Mouse (Mus musculus) kidney, adult 2 months (tissue): ENCODE measurements at regions not wholly inside any gene's neighbourhood (a gene's known extent, or its start where the extent isn't known, plus 50 kb on each side); places are given as distances from the start of the nearest gene placed in this dataset.

ENCODE experiments used
- DNase-seq: peaks from one replicate; pipeline ENCODE4 v3.0.0; 2021
- H3K27ac ChIP-seq: fragments of 200-500 bp; 2 replicates; pipeline ENCODE4 v1.5.1; 2012; ENCODE audit warnings: low read depth, low read length, control low read depth, inconsistent platforms; ENCODE audit not compliant: insufficient read depth
- H3K27me3 ChIP-seq: fragments of 200-500 bp; replicated peaks from 2 replicates; pipeline ENCODE4 v1.6.1; 2012; ENCODE audit warnings: mild to moderate bottlenecking, moderate library complexity, low read length, inconsistent platforms; ENCODE audit not compliant: control insufficient read depth, insufficient read depth
- H3K36me3 ChIP-seq: fragments of 200-500 bp; 2 replicates; pipeline ENCODE4 v1.6.1; 2012; ENCODE audit warnings: mild to moderate bottlenecking, moderate library complexity, low read length, inconsistent platforms; ENCODE audit not compliant: control insufficient read depth, insufficient read depth
- H3K4me1 ChIP-seq: fragments of 200-500 bp; 2 replicates; pipeline ENCODE4 v1.6.1; 2011; ENCODE audit warnings: low read length; ENCODE audit not compliant: control insufficient read depth, insufficient read depth
- H3K4me3 ChIP-seq: fragments of 200-500 bp; 2 replicates; pipeline ENCODE4 v1.5.1; 2011; ENCODE audit warnings: mild to moderate bottlenecking, low read depth, low read length, control low read depth; ENCODE audit not compliant: insufficient read depth
- CTCF ChIP-seq: fragments of 200-500 bp; conservative IDR thresholded peaks from 2 replicates; pipeline ENCODE4 v1.5.1; 2011; ENCODE audit warnings: low read depth, mild to moderate bottlenecking, control low read depth, low read length, moderate library complexity, mixed read lengths; ENCODE audit not compliant: insufficient read depth, insufficient read length
- POLR2A ChIP-seq: fragments of 200-500 bp; IDR thresholded peaks from one replicate; pipeline ENCODE4 v1.6.1; 2011; ENCODE audit warnings: low read depth, low read length, control low read depth
- WGBS: fragments of 180-500 bp; shearing (Covaris S2); methylation state at CpG from one replicate; pipeline ENCODE4 v1.1.7; 2018; 5-methylcytosine and 5-hydroxymethylcytosine counted together

DNA sequence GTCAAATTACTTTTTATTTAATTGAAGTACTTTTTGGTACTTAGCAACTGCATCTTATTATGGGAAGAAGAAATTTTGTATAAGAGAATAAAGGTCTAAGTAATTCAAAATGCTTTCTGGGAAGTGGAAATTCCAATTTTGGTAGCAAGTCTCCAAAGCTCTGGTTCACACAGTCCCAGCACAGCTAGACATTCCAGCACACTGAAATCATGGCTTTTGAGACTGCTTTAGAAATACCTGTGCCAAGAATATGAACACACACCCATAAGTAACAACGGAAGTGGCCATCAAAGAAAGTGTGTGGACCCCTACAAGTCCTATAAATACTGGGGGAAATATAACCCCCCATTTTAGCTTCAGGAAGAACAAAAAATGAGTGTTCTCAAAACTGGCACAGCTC lies 67.8 kb upstream of the Pdc start:
- Histone ChIP-seq H3K36me3 (no peaks in the 10 kb centered on the region), H3K27me3 (no peaks in the 10 kb centered on the region), H3K4me1 (no peaks in the 10 kb centered on the region), H3K27ac (no peak overlapping the region), H3K4me3 (no peak overlapping the region)
- WGBS, result 72% methylated on average over 1 of the region's 1 CpGs
- no peak for TF ChIP-seq POLR2A
- TF ChIP-seq CTCF, result no peak
- DNase-seq, result no peak

DNA sequence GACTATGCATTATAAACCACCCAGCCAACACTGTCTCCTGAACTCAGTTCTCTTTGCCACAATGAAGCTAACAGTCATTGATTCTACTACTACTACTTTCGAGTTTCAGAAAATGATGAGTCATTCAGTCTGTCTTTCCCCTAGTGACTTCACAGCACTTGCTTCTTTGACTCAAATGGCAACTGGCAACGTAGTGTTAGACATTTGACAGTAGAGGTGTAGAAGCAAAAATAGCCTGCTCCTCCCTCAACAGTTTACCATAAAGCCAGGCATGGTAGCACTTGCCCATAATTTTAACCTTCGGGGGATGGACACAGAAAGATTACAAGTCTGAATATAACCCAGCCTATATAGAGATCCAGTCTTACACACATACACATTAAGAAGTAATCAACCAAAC lies 67.3 kb upstream of the Pdc start:
- H3K27ac ChIP-seq, result no peak overlapping the region
- no peak overlapping the region for H3K4me3 ChIP-seq
- no peaks in the 10 kb centered on the region for H3K36me3 ChIP-seq
- TF ChIP-seq CTCF, result no peak
- TF ChIP-seq POLR2A, result no peak
- no peaks in the 10 kb centered on the region for H3K27me3 ChIP-seq
- H3K4me1 ChIP-seq, result no peaks in the 10 kb centered on the region
- no peak for DNase-seq
- WGBS, result 78% methylated on average over 3 of the region's 3 CpGs

DNA sequence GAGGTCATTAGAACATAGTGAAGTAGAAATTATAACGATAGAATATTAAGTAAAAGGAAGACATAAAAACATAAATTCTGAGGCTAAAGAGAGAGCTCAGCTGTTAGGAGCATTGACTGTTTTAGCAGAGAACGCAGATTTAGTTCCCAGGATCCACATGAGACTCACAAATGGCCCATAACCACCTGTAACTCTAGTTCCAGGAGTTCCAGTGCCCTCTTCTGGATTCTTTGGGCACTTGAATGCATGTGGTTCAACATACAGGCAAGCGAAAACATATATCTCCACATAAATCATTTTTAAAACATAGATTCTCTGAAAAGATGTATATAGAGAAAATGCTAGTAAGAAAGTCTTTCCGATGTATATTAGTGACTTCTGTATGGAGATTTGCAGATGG lies 61.6 kb upstream of the Pdc start:
- Histone ChIP-seq H3K27ac (no peak overlapping the region), H3K36me3 (no peaks in the 10 kb centered on the region), H3K4me3 (no peak overlapping the region), H3K4me1 (no peaks in the 10 kb centered on the region), H3K27me3 (no peaks in the 10 kb centered on the region)
- TF ChIP-seq CTCF, result 0 out of 2 replicates have a peak, but pooled peaks have one; percentile 23
- TF ChIP-seq POLR2A, result no peak
- no peak for DNase-seq
- 57% methylated on average over 4 of the region's 4 CpGs for WGBS

DNA sequence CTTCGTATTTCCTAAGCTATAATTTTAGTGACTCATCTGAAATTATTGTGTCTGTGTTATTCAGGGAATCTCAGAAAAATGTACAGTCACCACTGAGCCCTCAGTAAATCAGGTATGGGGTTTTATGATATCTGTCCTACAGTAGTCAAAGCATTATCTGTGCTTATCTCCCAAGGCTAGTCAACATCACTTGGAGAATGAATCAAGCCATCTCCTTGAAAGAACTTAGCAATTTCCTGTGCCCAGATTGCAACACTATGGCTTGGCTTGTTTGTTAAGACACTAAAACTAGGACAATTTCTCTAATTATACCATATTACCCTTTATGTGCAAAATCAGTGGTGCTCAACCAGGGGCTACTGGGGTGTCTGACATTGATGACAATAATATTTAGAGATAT lies 58.9 kb upstream of the Pdc start:
- no peaks in the 10 kb centered on the region for H3K27me3 ChIP-seq
- H3K4me1 ChIP-seq, result no peaks in the 10 kb centered on the region
- no peak for TF ChIP-seq POLR2A
- no peak for TF ChIP-seq CTCF
- H3K4me3 ChIP-seq, result no peak overlapping the region
- H3K27ac ChIP-seq, result no peak overlapping the region
- 86% methylated on average over 1 of the region's 1 CpGs for WGBS
- DNase-seq, result no peak
- H3K36me3 ChIP-seq, result no peaks in the 10 kb centered on the region

GRCm38 (mm10) chr1:150266502-150266901 lies 52.7 kb upstream of the Pdc start:
- H3K4me1 ChIP-seq, result no peaks in the 10 kb centered on the region
- no peaks in the 10 kb centered on the region for H3K27me3 ChIP-seq
- TF ChIP-seq POLR2A, result no peak
- peak; percentile 48; the same call in 1 of the 2 replicates for TF ChIP-seq CTCF
- DNase-seq, result peak; percentile 16
- WGBS, result 39% methylated on average over 3 of the region's 3 CpGs
- no peak overlapping the region for H3K27ac ChIP-seq
- no peaks in the 10 kb centered on the region for H3K36me3 ChIP-seq
- H3K4me3 ChIP-seq, result no peak overlapping the region

DNA sequence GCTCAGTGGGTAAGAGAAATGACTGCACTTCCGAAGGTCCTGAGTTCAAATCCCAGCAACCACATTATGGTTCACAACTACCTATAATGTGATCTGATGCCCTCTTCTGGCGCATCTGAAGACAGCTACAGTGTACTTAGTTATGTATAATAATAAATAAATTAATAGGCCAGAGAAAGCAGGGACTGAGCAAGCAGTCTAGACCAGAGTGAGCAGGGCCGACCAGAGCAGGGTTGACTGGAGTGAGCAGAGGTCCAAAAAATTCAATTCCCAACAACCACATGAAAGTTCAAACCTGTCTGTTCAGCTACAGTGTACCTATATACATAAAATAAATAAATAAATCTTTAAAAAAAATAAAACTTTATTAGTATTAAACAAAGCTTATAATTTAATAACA lies 52.2 kb upstream of the Pdc start:
- H3K4me3 ChIP-seq, result no peak overlapping the region
- no peaks in the 10 kb centered on the region for H3K36me3 ChIP-seq
- no peaks in the 10 kb centered on the region for H3K4me1 ChIP-seq
- no peaks in the 10 kb centered on the region for H3K27me3 ChIP-seq
- WGBS, result 79% methylated on average over 3 of the region's 3 CpGs
- TF ChIP-seq CTCF (no peak), POLR2A (no peak)
- no peak for DNase-seq
- no peak overlapping the region for H3K27ac ChIP-seq
